Mouse (Mus musculus) thymus, adult 2 months (tissue): ENCODE measurements at regions not wholly inside any gene's neighbourhood (a gene's known extent, or its start where the extent isn't known, plus 50 kb on each side); places are given as distances from the start of the nearest gene placed in this dataset.

Source experiments
- CTCF ChIP-seq: fragments of 200-500 bp; IDR thresholded peaks from 2 replicates; pipeline ENCODE4 v1.5.1; 2012; ENCODE audit warnings: mild to moderate bottlenecking, control low read depth, low read length, moderate library complexity, borderline replicate concordance; ENCODE audit not compliant: control insufficient read depth, poor library complexity, insufficient read depth; ENCODE audit errors: extremely low read depth
- POLR2A ChIP-seq: fragments of 200-500 bp; IDR thresholded peaks from 2 replicates; pipeline ENCODE4 v1.6.1; 2012; ENCODE audit warnings: mild to moderate bottlenecking, low read length, control low read depth, moderate library complexity; ENCODE audit not compliant: control insufficient read depth, poor library complexity, insufficient read depth; ENCODE audit errors: extremely low read depth

DNA sequence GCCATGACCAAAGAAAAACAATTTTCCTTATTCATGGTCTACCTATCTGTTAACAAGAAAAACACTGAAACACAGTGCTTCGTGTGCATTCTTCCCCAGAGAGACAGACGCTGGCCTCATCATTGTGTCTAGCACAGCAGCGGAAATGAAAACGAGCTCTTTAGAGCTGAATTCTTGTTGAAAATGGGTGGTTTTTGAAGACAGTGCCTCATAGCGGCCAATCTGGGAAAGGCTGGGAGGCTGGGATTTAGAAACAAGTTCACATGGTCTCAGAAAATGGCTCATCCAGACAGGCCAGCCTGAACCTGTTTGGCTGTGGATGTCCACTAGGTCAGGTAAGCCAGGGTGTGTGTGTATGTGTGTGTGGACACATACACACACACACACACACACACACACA is 130.7 kb upstream of the Stx16 start:
- TF ChIP-seq CTCF: no peak
- no peak for TF ChIP-seq POLR2A
